Mouse (Mus musculus): ENCODE measurements around the gene Eno1.
A peak's percentile ranks its signal among the peaks of the same experiment; 100 is the strongest.
"Not testable (repeated sequence)": the region's sequence is repeated elsewhere in the genome, so short reads cannot be mapped to it uniquely, and the experiment has no call there.

Eno1 gene

DNA sequence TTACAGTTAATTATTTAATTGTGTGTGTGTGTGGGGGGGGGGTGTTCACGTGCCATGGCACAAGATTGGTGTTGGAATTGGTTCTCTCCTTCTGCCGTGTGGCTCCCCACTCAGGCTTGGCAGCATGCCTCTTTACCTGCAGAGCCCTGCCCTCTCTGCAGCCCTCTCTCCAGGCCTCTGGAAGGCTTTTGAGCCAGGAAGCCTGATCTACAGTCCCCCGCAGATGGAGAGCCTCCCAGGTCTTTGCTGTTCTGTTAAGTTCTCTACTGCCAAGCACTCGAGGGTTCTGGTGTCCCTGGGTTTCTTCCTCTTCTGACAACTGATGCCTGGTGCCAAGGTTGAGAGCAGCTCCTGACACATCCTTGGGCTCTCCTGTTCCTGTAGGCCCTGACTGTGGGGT lies 17.9 kb downstream of the Eno1 start:
- DNase-seq, result no peak

- DNase-seq, result no peak
Observed at GRCm38 (mm10) chr4:150255181-150255580, 18.7 kb downstream of the Eno1 start.

DNA sequence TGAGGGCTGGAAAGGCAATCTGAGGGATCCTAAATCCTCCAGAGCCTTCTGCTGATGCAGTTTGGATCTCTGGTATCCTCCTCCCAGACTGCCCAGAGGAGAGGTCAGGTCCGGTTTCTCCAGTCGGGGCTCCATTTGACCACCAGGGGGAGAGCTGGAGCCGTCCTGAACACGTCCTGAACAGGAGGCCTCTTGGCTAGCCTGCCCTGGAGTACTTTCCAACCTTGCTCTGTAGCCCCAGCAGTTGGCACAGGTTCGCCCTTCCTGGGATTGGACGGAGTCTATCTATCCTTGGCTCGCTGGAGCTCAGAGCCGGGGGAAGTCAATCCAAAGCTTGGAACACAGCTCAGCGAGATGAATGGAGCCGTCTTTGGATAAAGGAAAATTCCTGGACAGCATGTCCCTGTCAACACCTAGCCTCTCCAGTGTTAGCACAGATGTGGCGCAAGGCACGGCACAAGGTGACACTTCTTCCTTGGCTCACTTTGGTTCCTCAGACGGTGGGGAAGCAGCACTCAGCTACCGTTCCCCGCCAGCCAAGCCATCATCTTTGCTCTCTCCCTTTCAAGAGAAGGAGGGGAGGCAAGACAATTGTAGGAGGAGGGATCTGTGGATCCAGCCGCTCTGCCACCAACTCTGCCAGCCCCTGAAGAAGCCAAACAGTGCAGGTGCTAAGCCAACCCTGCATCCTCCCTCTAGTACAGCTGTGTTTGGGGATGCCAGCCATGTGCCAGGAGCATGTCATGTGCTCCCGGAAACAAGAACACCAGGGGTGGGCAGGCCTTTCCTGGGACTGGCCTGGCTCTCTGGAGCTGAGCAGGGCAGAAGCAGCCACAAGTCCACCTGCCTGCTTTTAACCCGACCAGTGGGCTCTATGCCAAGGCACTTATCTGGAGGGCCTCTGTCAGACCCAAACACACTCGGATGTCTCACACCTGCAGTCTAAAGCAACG lies 21.0 kb downstream of the Eno1 start:
- DNase-seq, result peak; percentile 89

DNA sequence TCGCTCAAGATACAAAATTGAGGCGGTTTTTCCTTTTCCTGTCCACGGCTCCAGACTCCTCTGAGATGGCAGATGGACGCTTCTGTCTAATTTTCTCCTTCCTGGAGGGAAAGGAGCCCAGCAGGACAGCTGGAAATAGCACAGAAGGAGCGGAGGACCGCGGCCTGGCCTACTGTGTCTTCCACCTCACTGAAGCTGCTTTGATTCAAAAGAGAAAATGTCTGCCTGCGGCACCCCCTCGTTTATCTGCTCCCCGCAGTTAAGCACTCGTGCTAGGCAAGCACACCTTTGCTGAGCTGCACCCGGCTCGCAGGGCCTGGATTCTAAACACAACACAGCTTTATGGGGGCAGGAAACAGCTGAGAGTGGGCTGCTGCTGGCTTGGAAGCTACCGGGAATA lies 21.9 kb downstream of the Eno1 start:
- no peak for DNase-seq

DNA sequence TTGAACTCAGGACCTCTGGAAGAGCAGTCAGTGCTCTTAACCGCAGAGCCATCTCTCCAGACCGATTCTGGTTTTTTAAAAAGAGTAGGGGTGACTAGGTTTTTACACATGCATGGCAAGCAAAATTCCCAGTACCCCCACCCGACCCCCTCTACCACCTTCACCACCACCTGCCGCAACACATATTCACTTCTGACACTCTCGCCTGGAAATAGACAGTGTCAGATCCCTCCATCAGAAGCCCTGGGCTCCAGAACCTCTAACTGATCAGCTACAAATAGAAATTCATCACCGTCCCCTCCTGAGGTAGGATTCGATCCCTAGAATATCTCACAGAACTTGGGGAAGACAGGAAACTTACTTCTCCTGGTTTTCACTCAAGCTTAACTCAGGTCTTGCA lies 23.1 kb downstream of the Eno1 start:
- DNase-seq, result no peak

DNA sequence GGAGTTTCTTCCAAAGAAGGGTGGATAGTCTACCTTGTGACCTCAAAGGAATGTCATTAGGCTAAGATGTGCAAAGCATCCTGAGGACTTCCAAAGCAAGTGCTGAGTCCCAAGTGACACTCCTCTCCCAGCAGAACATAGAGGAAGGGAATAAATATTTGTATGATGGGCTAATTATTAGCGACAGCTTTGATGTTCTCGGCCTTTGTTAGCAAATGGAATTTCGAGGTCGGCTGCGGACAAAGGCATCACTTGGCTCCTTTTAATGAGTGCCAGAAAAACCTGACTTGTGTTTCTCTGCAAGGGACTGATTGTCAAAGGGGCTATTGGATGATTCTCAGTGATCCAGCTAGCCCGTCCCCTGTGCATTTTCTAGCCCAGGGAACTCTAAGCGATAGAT lies 23.6 kb downstream of the Eno1 start:
- DNase-seq, result no peak

DNA sequence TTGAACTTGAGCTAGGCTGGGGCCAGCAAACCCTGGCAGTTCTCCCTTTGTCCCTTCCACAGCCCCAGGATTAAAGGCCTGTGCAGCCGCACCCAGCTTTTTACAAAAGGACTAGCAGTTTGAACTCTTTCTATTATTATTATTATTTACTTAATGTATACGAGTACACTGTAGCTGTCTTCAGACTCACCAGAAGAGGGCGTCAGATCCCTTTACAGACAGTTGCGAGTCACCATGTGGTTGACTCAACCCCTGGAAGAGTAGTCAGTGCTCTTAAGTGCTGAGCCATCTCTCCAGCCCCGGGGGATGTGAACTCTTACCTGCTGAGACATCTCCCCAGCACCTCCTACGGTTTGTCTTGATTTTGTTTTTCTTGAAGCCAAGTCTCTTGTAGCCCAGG lies 24.2 kb downstream of the Eno1 start:
- DNase-seq, result no peak

GRCm38 (mm10) chr4:150262301-150262700 lies 25.8 kb downstream of the Eno1 start:
- no peak for DNase-seq

DNA sequence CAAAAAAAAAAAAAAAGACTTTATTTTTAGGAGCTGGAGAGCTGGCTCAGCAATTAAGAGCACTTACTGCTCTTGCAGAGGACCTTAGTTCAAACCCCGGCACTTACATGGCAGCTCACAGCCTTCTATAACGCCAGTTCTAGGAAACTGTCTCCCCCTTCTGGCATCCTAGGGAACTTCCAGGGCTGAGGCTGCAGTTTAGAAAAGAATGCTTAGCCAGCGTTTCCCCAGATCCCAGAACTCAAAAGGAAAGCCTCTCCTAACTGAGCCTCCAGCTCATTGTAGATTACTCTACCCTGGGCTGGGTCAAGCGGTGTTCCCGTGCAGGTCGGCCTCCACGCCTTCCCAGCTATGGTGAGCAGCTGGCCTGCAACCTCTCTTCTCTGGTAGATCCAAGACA lies 28.4 kb downstream of the Eno1 start:
- DNase-seq, result peak; percentile 53

DNA sequence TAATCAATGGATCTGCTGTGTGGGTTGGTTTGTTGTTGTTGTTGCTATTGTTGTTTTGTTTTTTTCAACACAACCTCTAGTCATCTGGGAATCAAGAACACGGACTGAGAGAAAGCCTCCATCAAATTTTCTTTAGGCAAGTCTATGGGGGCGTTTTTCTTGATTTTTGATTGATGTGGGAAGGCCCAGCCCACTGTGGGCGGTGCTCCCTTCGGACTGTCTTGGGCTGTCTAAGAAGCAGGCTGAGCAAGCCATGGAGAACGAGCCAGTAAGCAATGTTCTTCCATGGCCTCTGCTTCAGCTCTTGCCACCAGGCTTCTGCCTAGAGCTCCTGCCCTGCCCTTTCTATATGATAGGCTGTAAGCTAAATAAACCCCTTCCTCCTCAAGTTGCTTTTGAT lies 28.9 kb downstream of the Eno1 start:
- DNase-seq, result no peak

GRCm38 (mm10) chr4:150266655-150267223 lies 30.2 kb downstream of the Eno1 start:
- DNase-seq, result no peak

DNA sequence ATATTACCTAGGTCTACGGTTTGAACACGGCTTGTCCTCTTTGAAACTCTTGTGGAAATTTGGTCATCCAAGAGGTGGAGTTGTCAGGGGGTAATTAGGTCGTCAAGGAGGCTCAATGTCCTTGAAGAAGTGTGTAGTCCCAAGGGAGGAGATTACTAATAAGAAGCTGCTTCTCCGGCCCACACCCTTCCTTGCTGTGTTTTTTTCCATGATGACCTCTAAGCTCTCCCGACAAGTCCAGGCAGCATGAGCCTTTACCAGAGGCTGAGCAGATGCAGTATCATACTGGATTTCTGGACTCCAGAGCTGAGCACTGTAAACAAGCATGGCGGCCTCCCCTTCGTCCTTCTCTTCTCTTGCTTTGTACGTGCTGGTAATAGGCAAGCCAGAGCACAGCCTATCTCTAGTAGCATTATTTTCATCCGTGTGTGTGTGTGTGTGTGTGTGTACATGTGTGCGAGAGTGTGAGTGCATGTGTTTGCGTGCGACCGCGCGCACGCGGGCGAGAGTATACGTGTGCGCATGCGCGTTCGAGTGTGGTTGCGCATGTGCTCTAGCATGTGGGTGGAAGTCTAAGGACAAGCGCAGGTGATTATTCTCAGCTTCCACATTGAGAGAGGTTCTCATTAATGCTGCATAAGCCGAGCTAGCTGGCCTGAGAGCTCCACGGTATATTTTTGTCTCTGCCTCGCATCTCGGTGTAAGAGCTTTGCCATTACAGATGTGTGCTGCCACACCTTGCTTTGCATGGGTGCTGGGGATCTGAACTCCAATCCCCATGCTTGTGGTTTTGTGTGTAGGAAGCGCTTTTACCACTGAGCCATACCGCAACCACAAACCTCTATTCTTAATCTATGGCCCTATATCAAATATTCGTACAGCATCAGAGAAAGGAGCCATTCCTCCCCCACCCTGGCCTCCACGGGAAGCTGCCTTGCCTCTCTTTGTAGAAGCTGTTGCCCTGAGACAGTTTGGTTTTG lies 32.4 kb downstream of the Eno1 start:
- DNase-seq, result no peak

DNA sequence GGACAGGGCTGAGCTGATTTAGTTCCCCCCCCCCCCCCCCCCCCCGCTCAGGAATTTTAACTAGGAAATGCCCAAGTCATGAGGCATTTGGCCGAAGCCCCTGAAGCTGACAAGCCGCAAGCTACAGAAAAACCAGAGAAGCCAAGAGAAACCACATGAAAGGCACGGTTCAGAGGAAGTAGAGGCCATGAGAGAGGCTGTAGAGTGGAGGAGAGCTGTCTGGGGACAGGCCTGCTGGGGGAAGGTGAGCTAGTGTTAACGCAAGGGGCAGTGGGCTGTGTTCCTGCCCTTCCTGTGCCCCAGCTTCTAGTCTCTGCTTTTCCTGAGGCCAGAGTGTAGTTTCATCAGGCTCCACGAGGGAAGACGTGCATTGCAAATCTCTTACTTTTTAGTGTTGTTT lies 33.2 kb downstream of the Eno1 start:
- DNase-seq, result no peak

- not testable (repeated sequence) for DNase-seq
Observed at GRCm38 (mm10) chr4:150270718-150271117, 34.2 kb downstream of the Eno1 start.

- DNase-seq, result peak; percentile 78
Observed at GRCm38 (mm10) chr4:150272725-150273124, 36.2 kb downstream of the Eno1 start.

- DNase-seq, result no peak
Observed at GRCm38 (mm10) chr4:150275531-150275930, 39.0 kb downstream of the Eno1 start.

- DNase-seq, result not testable (repeated sequence)
Observed at GRCm38 (mm10) chr4:150279336-150279735, 42.8 kb downstream of the Eno1 start.

- DNase-seq, result no peak
Observed at GRCm38 (mm10) chr4:150280002-150280401, 43.5 kb downstream of the Eno1 start.

DNA sequence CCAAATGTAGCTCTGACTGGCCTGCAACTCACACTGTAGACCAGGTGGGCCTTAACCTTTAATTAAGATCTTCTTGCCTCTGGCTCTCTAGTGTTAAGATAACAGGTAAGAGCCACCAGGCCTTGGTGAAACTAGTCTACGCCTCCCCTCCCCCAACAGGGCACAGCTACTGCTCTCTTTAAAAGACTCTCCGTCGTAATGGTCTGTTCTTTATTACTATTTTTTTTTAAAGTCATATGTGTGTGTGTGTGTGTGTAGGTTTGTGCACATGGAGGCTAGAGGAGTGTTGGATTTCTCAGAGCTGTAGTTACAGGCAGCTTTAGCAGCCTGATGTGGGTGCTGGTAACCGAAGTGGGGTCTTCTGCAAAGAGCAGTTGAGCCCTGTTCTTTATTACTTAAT lies 43.9 kb downstream of the Eno1 start:
- no peak for DNase-seq

DNA sequence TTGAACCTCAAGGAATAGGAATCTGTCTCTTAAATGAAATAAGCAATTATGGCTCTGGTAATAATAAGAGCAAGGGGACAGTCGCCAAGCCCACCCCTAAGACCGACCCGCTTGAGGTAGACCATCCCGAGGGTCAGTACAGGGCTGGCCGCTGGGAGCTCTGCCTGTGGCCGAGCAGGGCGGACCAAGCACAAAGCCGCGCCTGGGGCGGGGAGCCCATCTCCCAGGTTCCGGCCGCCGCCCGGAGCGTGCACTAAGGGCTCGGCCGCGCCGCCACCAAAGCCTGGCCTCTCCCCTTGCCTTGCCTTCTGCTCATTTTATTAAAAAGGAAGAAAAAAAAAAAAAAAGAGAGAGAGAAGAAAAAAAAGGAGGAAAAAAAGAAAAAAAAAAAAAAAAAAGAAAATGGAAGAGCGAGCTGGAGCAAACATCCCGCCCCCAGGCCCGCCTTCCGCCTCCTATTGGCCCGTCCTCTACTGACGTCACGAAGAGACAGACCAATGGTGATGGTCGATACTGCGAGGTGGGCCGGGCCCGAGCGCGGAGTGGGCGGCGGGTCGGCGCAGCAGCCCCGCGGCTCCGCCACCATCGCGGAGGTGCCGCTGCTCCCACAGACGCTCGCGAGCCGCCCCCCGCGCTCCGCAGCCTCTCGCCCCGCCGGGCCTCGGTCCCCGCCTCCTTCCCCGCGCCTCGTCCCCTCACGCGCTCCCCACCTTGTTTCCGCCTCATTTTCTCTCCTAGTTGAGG lies 44.7 kb downstream of the Eno1 start, which contains the start of gene Rere:
Gene Rere (plus strand): TSS at position 629 of the 744 bp plus-strand sequence.
- DNase-seq, result peak; percentile 99

- DNase-seq, result peak; percentile 82
Observed at GRCm38 (mm10) chr4:150281891-150282630, 45.5 kb downstream of the Eno1 start.

Data from kidney, adult 18-20 months (tissue).